Mouse (Mus musculus): Measurements from ENCODE around the gene Itpr2. TPM values are rescaled to one million over a fixed set of nuclear protein-coding genes. Genes with fewer than 3 reads are reported as not detected.
A peak's percentile ranks its signal among the peaks of the same experiment; 100 is the strongest.

Gene Itpr2
- polyA plus RNA-seq, 1 experiment from 2014 or later: 19.4 TPM

DNA sequence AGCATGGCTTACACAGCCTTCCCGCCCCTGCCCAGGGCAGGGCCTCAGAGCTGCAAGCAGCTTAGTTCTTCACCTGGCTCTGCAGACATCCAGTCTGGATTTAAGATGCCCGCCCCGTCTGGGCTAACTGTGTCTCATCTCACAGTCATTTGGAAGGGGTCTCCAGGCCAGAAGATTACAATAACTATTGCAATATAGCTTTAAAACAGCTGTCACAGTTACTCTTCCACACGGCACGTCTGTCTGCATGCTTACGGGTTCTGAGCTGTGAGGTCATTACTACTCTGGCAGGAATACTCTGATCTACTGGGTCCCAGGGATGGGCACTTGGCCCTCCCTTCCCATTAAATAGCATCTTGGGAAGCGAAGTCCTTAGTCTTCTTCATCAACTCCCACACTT, 393.3 kb downstream of the Itpr2 start:
- Histone ChIP-seq H3K36me3 (no peaks in the 10 kb centered on the region), H3K27me3 (ENCODE audit: insufficient read depth, poor library complexity, severe bottlenecking) (no peaks in the 10 kb centered on the region), H3K27ac (no peak overlapping the region), H3K9me3 (no peaks in the 10 kb centered on the region), H3K4me3 (no peak overlapping the region), H3K4me1 (peaks cover 16% of the 10 kb centered on the region)
- DNase-seq (ENCODE audit: low spot score): no peak
- 81% methylated on average over 7 of the region's 7 CpGs for WGBS

DNA sequence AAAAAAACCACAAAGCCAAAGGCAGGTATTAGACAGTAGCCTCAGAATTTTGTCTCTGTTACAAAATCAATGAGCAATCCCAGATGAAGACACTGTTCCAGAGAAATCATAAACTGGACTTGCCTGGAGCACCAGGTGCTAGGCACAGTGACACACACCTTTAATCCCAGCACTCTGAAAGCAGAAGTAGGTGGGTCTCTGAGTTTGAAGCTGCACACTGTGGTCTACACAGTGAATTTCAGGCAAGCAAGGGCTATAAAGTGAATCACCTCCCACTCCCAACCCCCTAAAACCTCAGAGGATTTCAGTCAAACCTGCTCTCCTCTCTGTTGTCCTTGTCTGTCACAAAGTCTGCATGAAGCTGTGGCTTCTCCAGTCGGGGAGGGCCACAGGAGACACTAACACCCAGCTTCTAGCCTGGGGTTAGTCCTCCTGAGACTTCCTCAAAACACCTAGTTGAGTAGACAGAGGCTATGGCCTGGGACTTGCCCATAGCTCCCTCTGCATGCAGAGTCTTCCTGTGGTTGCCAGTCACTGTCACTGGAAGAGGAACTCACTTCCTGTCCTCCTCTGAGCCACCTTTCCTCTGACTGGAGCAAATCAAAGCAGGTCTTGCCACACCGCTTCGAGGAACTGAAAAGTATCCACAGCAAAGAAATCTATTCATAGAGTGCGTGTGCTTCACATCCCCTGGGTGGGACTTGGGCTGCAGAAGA, 394.7 kb downstream of the Itpr2 start:
- no peaks in the 10 kb centered on the region for H3K9me3 ChIP-seq
- WGBS: 79% methylated on average over 4 of the region's 4 CpGs
- H3K27ac ChIP-seq: no peak overlapping the region

DNA sequence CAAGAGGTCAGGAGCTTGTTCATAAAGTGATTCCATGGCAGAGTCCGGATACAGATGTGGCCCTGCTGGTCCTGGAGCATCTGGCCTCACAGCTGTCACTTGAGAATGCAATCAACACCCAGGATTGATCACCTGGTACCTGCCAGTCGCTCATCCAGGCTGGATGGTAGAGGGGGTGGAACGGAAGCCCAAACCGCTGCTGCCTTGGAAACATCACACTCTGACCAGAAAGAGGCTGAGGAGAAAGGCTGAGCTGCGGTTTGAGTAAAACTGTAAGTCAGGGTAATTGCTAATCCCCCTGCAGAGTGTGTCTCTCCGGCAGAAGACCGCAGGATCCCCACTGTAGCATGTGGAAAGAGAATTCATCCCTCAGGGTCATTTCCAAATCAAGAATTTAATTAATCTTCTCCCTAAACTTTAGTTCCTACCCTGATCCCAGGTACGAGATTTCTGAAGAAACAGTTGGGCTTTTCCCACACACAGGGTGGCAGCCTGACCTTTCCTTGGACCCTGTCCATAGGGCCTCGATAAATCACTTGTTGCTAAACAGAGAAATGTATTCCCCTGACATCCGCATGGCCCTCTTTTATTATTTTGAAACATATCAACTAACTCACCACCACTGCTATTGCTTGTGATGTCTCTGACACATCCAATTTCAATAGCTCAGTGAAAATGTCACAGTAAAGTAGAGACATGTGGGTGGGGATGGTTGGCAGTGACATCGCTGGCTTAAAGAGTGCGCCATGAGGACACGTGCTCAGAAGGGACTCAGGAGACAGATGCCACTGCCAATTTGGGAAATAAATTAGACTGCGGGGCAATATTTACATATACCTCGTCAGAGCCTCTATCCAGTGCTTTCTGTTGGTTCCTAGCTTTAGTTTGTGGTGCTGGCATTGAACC, 418.7 kb downstream of the Itpr2 start:
- no peaks in the 10 kb centered on the region for H3K36me3 ChIP-seq
- no peak overlapping the region for H3K27ac ChIP-seq
- WGBS: 77% methylated on average over 15 of the region's 15 CpGs
- no peak overlapping the region for H3K4me3 ChIP-seq
- no peaks in the 10 kb centered on the region for H3K27me3 ChIP-seq (ENCODE audit: insufficient read depth, poor library complexity, severe bottlenecking)
- no peak for DNase-seq (ENCODE audit: low spot score)
- peaks cover 20% of the 10 kb centered on the region for H3K4me1 ChIP-seq
- no peaks in the 10 kb centered on the region for H3K9me3 ChIP-seq

More for the DNA sequence above, 394.7 kb downstream of the Itpr2 start:
- no peak for DNase-seq (ENCODE audit: low spot score)
- Histone ChIP-seq H3K4me1 (peaks cover 15% of the 10 kb centered on the region), H3K36me3 (no peaks in the 10 kb centered on the region), H3K4me3 (no peak overlapping the region), H3K27me3 (ENCODE audit: insufficient read depth, poor library complexity, severe bottlenecking) (no peaks in the 10 kb centered on the region)

DNA sequence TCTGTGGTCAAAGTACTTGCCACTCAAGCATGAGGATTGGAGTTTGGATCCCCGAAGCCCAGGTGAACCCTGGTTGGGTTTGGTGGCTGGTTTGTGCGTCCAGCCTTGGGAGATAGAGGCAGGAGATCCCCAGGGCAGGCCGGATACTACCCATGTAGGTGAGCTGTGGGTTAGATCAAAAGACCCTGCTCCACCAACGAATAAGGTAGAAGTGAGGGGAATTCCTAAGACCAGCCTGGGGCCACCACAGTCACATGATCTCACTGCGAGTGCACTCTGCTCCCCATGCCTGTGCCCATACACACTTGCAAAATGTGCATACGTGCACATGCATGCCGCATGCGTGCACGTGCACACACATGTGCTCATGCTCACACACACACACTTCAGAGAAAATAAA, 419.5 kb downstream of the Itpr2 start:
- no peak overlapping the region for H3K4me3 ChIP-seq
- H3K27ac ChIP-seq: no peak overlapping the region
- 88% methylated on average over 9 of the region's 9 CpGs for whole genome bisulfite sequencing
- peaks cover 27% of the 10 kb centered on the region for H3K4me1 ChIP-seq
- no peaks in the 10 kb centered on the region for H3K36me3 ChIP-seq
- DNase-seq (ENCODE audit: low spot score): no peak
- H3K27me3 ChIP-seq (ENCODE audit: insufficient read depth, poor library complexity, severe bottlenecking): no peaks in the 10 kb centered on the region
- no peaks in the 10 kb centered on the region for H3K9me3 ChIP-seq

- DNase-seq (ENCODE audit: low spot score): no peak
- H3K4me1 ChIP-seq: peaks cover 32% of the 10 kb centered on the region
- 89% methylated on average over 8 of the region's 8 CpGs for WGBS
- H3K36me3 ChIP-seq: no peaks in the 10 kb centered on the region
- H3K9me3 ChIP-seq: no peaks in the 10 kb centered on the region
- H3K27ac ChIP-seq: no peak overlapping the region
- H3K4me3 ChIP-seq: no peak overlapping the region
- no peaks in the 10 kb centered on the region for H3K27me3 ChIP-seq (ENCODE audit: insufficient read depth, poor library complexity, severe bottlenecking)
Observed at GRCm38 (mm10) chr6:146081578-146081977, 420.4 kb downstream of the Itpr2 start.

DNA sequence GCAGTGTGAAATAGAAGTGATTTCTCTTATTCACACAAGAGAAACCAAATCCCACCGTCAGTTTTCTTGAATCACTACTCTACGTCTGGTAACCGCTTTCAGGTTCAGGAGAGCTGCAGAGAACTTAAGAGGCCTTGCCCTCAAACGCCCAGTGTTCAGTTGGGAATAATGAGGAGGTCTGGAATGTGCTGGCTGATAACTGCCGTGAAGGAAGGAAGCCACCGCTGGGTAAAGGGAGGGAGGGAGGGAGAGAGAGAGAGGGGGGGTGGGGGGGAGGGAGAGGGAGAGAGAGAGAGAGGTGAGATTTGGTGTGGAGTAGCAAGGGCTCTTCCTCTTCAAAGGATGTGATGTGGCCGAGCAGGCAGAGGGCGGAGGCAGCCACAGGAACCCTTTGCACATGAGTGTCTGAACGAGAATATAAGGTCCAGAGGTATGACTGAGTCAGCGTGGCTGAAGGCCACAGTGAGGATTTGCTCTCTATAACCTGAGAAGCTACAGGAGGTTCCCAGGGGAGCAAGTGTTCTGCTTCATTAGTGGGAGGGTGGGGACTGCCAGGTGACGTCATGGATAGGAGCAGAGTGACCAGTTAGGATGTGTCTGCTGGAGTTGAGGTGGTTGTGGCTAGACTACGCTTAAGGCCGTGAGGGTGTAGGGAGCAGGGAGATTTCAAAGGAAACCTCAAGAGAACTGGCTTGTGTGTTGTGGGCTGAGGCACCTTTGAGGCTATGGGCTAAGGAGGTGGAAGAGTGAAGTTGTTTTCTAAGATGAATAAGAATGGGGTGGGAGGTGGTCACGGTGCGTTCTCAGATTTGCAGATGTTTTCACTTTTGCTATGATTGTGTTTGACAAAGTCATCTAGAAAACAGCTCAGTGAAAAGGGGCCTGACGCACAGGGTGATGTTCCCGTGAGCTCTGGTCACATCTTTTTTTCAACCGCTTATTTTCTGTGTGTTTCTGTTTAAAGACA, 421.2 kb downstream of the Itpr2 start:
- no peaks in the 10 kb centered on the region for H3K36me3 ChIP-seq
- peaks cover 32% of the 10 kb centered on the region for H3K4me1 ChIP-seq
- peak overlapping the region; percentile 82 for H3K27ac ChIP-seq
- no peaks in the 10 kb centered on the region for H3K27me3 ChIP-seq (ENCODE audit: insufficient read depth, poor library complexity, severe bottlenecking)
- 51% methylated on average over 18 of the region's 18 CpGs for WGBS
- H3K9me3 ChIP-seq: no peaks in the 10 kb centered on the region
- no peak for DNase-seq (ENCODE audit: low spot score)
- no peak overlapping the region for H3K4me3 ChIP-seq

- Histone ChIP-seq H3K27me3 (ENCODE audit: insufficient read depth, poor library complexity, severe bottlenecking) (no peaks in the 10 kb centered on the region), H3K4me3 (no peak overlapping the region), H3K9me3 (no peaks in the 10 kb centered on the region), H3K36me3 (no peaks in the 10 kb centered on the region), H3K27ac (peak overlapping the region; percentile 82), H3K4me1 (peaks cover 32% of the 10 kb centered on the region)
- 43% methylated on average over 3 of the region's 3 CpGs for WGBS
- DNase-seq (ENCODE audit: low spot score): no peak
Observed at GRCm38 (mm10) chr6:146079734-146080443, 422.1 kb downstream of the Itpr2 start.

DNA sequence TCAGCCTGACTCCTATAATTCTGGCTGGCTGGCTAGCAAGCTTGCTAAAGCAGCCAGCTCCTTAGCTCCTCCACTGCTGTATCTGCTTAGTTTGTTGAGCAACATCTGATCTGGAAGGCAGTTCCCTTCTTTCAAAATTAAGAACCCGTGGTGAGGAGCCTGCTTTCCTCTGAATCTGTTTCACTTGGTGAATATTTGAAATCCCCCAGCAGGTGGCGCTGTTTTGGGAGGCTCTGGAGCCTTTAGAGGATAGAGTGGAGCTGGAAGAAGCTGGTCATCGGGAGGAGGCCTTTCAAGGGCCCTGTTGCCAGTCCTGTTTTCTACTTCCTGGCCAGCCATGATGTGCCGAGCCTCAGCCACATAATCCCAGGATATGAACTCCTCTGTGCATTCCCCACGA, 422.8 kb downstream of the Itpr2 start:
- Histone ChIP-seq H3K9me3 (no peaks in the 10 kb centered on the region), H3K36me3 (no peaks in the 10 kb centered on the region), H3K27ac (peak overlapping the region; percentile 82), H3K4me1 (peaks cover 32% of the 10 kb centered on the region), H3K4me3 (no peak overlapping the region), H3K27me3 (ENCODE audit: insufficient read depth, poor library complexity, severe bottlenecking) (no peaks in the 10 kb centered on the region)
- DNase-seq (ENCODE audit: low spot score): peak; percentile 88
- 47% methylated on average over 5 of the region's 5 CpGs for WGBS

GRCm38 (mm10) chr6:146078136-146078535, 423.9 kb downstream of the Itpr2 start:
- H3K4me1 ChIP-seq: peaks cover 32% of the 10 kb centered on the region
- 0 out of 2 replicates have a peak, but pooled peaks cover 4% of the 10 kb centered on the region for H3K9me3 ChIP-seq
- no peak overlapping the region for H3K4me3 ChIP-seq
- no peaks in the 10 kb centered on the region for H3K36me3 ChIP-seq
- no peak for DNase-seq (ENCODE audit: low spot score)
- H3K27ac ChIP-seq: no peak overlapping the region
- WGBS: 91% methylated on average over 15 of the region's 15 CpGs
- no peaks in the 10 kb centered on the region for H3K27me3 ChIP-seq (ENCODE audit: insufficient read depth, poor library complexity, severe bottlenecking)

DNA sequence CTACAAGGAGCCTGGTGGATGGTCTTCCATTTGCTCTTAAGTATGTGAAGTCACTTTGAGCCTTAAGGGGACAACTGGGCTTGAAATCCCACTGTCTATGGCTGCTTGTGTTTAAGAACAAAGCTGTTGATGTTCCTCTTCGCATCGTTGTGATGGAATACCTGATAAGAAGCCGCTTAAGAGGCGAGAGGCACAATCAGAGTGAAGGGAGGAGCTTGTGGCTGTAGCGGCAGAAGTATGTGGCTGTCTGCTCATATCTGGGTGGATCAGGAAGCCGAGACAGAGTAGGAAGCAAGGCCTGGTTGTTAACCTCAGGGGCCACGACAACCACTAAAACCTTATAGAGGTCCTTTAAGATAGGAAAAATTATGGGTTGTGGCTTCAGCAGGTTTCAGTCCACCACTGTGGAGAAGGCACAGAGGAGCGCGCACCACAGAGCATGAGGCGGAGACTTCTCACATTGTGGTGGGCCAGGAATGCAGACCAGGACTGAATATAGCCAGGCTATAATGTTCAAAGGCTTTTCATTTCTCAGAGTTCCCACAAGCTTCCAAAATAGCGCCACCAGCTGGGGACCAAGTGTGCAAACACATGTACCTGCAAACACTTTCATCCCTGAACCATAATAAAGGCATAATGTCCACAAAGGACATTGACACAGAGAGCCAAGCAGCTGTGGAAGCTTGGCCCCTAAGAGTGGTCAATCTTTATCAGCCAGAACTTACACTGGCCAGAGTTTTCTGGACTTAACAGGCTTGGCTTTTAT, 424.7 kb downstream of the Itpr2 start:
- Histone ChIP-seq H3K9me3 (0 out of 2 replicates have a peak, but pooled peaks cover 4% of the 10 kb centered on the region), H3K27me3 (ENCODE audit: insufficient read depth, poor library complexity, severe bottlenecking) (no peaks in the 10 kb centered on the region), H3K36me3 (no peaks in the 10 kb centered on the region), H3K27ac (no peak overlapping the region), H3K4me1 (peaks cover 32% of the 10 kb centered on the region), H3K4me3 (no peak overlapping the region)
- WGBS: 54% methylated on average over 11 of the region's 11 CpGs
- DNase-seq (ENCODE audit: low spot score): no peak

- Histone ChIP-seq H3K36me3 (no peaks in the 10 kb centered on the region), H3K27ac (no peak overlapping the region), H3K4me1 (peaks cover 9% of the 10 kb centered on the region; the same call in 1 of the 2 replicates), H3K9me3 (0 out of 2 replicates have a peak, but pooled peaks cover 4% of the 10 kb centered on the region), H3K27me3 (ENCODE audit: insufficient read depth, poor library complexity, severe bottlenecking) (no peaks in the 10 kb centered on the region), H3K4me3 (no peak overlapping the region)
- DNase-seq (ENCODE audit: low spot score): no peak
- WGBS: 70% methylated on average over 1 of the region's 1 CpGs
Observed at GRCm38 (mm10) chr6:146072842-146073241, 429.2 kb downstream of the Itpr2 start.
